Mouse (Mus musculus) neutrophil, adult 65 days (primary cell): ENCODE measurements around the gene Dph7. TPM values are rescaled to one million over a fixed set of nuclear protein-coding genes. Genes with fewer than 3 reads are reported as not detected.

Source experiments
- total RNA-seq: library from RNA; stranded (reverse); gene quantifications from 2 replicates; pipeline ENCODE4 v1.2.4, GENCODE M21; 2023

The Dph7 gene
- 2.2 and 2.9 TPM in 2 replicates for total RNA-seq

GRCm38 (mm10) chr2:24962304-24963000 is at the start of gene Dph7:
Dph7 (plus strand) TSS chr2:24962400.

GRCm38 (mm10) chr2:24918930-24919838 is 43.0 kb upstream of the Dph7 start, which contains the start of gene Ehmt1:
Ehmt1 (minus strand) TSS chr2:24919614.

GRCm38 (mm10) chr2:24935057-24935796 is 27.0 kb upstream of the Dph7 start, which contains the start of gene Arrdc1:
Arrdc1 (minus strand) TSS chr2:24935252.

GRCm38 (mm10) chr2:24949421-24950188 is 12.6 kb upstream of the Dph7 start, which contains the start of gene Zmynd19:
Zmynd19 (plus strand) TSS chr2:24949792.

GRCm38 (mm10) chr2:24974906-24975703 is 12.9 kb downstream of the Dph7 start, which contains the start of gene Mrpl41:
Mrpl41 (minus strand) TSS chr2:24975098.

GRCm38 (mm10) chr2:24975704-24976297 is 13.6 kb downstream of the Dph7 start, which contains the start of gene Pnpla7:
Pnpla7 (plus strand) TSS chr2:24976033.

Other genes starting within 250 kb of the Dph7 start
- 0.36 and 1.8 TPM in 2 replicates for gene Cacna1b, start 199.2 kb upstream of the Dph7 start, total RNA-seq
- gene Ehmt1, start 42.8 kb upstream of the Dph7 start, total RNA-seq = 45.4 and 58.3 TPM in 2 replicates
- gene Arrdc1, start 27.1 kb upstream of the Dph7 start, total RNA-seq = 90.2 and 103 TPM in 2 replicates
- 5.5 and 8.7 TPM in 2 replicates for gene Zmynd19, start 12.6 kb upstream of the Dph7 start, total RNA-seq
- gene Mrpl41, start 12.7 kb downstream of the Dph7 start, total RNA-seq = 22.6 and 25.4 TPM in 2 replicates
- gene Pnpla7, start 13.6 kb downstream of the Dph7 start, total RNA-seq = 177 and 296 TPM in 2 replicates
- 13.3 and 21.1 TPM in 2 replicates for gene Nsmf, start 92.0 kb downstream of the Dph7 start, total RNA-seq
- gene Entpd8, start 117.9 kb downstream of the Dph7 start, total RNA-seq = not detected in 2 replicates
- not detected in 2 replicates for gene Noxa1, start 132.7 kb downstream of the Dph7 start, total RNA-seq
- 0.47 and 0.79 TPM in 2 replicates for gene Nrarp, start 218.4 kb downstream of the Dph7 start, total RNA-seq
- gene Tor4a, start 234.5 kb downstream of the Dph7 start, total RNA-seq = 33.2 and 33.9 TPM in 2 replicates
- gene Nelfb, start 249.1 kb downstream of the Dph7 start, total RNA-seq = 40.8 and 59.3 TPM in 2 replicates